Mouse (Mus musculus) heart, embryonic 11.5 days (tissue): ENCODE results near the gene Magea4. TPM values are rescaled to one million over a fixed set of nuclear protein-coding genes. Genes with fewer than 3 reads are reported as not detected.

Experiments used
- ATAC-seq: fragments of 200-750 bp; cut with Nextera tagmentation; replicated peaks from 2 replicates; pipeline ENCODE4 v1.8.0; 2017; ENCODE audit warnings: moderate library complexity; ENCODE audit not compliant: insufficient number of reproducible peaks, low FRiP score, low TSS enrichment
- H3K27ac ChIP-seq: fragments of 300-500 bp; sonication (generic); 2 replicates; pipeline ENCODE4 v1.5.1; 2014; ENCODE audit warnings: mild to moderate bottlenecking, low read depth, low read length
- H3K27me3 ChIP-seq: fragments of 300-500 bp; sonication (generic); 2 replicates; pipeline ENCODE4 v1.6.1; 2014; ENCODE audit warnings: mild to moderate bottlenecking, low read length, mixed read lengths; ENCODE audit not compliant: control insufficient read depth, insufficient read depth
- H3K36me3 ChIP-seq: fragments of 300-500 bp; sonication (generic); 2 replicates; pipeline ENCODE4 v1.6.1; 2014; ENCODE audit warnings: mild to moderate bottlenecking, low read length, moderate library complexity, mixed read lengths; ENCODE audit not compliant: control insufficient read depth, insufficient read depth
- H3K4me1 ChIP-seq: fragments of 300-500 bp; sonication (generic); 2 replicates; pipeline ENCODE4 v1.6.1; 2014; ENCODE audit warnings: low read length; ENCODE audit not compliant: control insufficient read depth, insufficient read depth
- H3K4me2 ChIP-seq: fragments of 300-500 bp; sonication (generic); 2 replicates; pipeline ENCODE4 v1.6.1; 2014; ENCODE audit warnings: mild to moderate bottlenecking, moderate library complexity
- H3K4me3 ChIP-seq: fragments of 300-500 bp; sonication (generic); 2 replicates; pipeline ENCODE4 v1.5.1; 2014; ENCODE audit warnings: low read depth, low read length
- H3K9ac ChIP-seq: fragments of 300-500 bp; sonication (generic); 2 replicates; pipeline ENCODE4 v1.6.1; 2014; ENCODE audit warnings: mild to moderate bottlenecking, low read depth, low read length, moderate library complexity
- H3K9me3 ChIP-seq: fragments of 300-500 bp; sonication (generic); replicated peaks from 2 replicates; pipeline ENCODE4 v1.6.1; 2016; ENCODE audit warnings: low read length; ENCODE audit not compliant: control insufficient read depth
- WGBS: fragments of 180-500 bp; shearing (Covaris S2); extraction: QIAGEN DNeasy Blood & Tissue Kit; methylation state at CpG from one replicate; pipeline ENCODE4 v1.1.7; 2014; ENCODE audit not compliant: insufficient replicate concordance; 5-methylcytosine and 5-hydroxymethylcytosine counted together
- microRNA counts: library from miRNA; unstranded; fragments of <30 nt; microRNA quantifications from one replicate; lab custom pipeline; 2015
- microRNA-seq: library from miRNA; unstranded; fragments of <30 nt; microRNA quantifications from one replicate; pipeline ENCODE4, GENCODE M21; 2016; ENCODE audit warnings: borderline number of aligned reads
- polyA plus RNA-seq: library from polyadenylated mRNA; unstranded; fragments of >200 nt; fragmentation: Nextera tagmentation; extraction: Ambion mirVana; gene quantifications from 2 replicates; pipeline ENCODE4 v1.2.1, GENCODE M21; 2014

Gene Magea4
- polyA plus RNA-seq = not detected in 2 replicates

- WGBS = 74% methylated on average over 2 of the region's 2 CpGs
- no peak within 1 kb of the TSS for H3K4me2 ChIP-seq
- H3K9me3 ChIP-seq = no peaks in the 10 kb centered on the region
- no peaks in the 10 kb centered on the region for H3K27me3 ChIP-seq
- no peaks in the 10 kb centered on the region for H3K36me3 ChIP-seq
- H3K27ac ChIP-seq = no peak within 1 kb of the TSS
- H3K9ac ChIP-seq = no peak within 1 kb of the TSS
- H3K4me1 ChIP-seq = no peaks in the 10 kb centered on the region
- ATAC-seq = no peak
- H3K4me3 ChIP-seq = no peak within 1 kb of the TSS
Observed at GRCm38 (mm10) chrX:72221717-72222116, at the start of gene Magea4. TSS of gene Magea4 (plus strand) at chrX:72222017.

- Histone ChIP-seq H3K4me2 (no peak overlapping the region), H3K27ac (no peak overlapping the region), H3K4me3 (no peak overlapping the region), H3K9ac (no peak overlapping the region), H3K36me3 (no peaks in the 10 kb centered on the region), H3K4me1 (no peaks in the 10 kb centered on the region), H3K27me3 (no peaks in the 10 kb centered on the region), H3K9me3 (no peaks in the 10 kb centered on the region)
- 0 out of 2 replicates have a peak, but pooled peaks have one; percentile 39 for ATAC-seq
- WGBS = 45% methylated on average over 4 of the region's 4 CpGs
Observed at GRCm38 (mm10) chrX:72202944-72203554, 18.8 kb upstream of the Magea4 start.

GRCm38 (mm10) chrX:72270637-72271036 is 48.8 kb downstream of the Magea4 start:
- no peak overlapping the region for H3K4me3 ChIP-seq
- H3K9me3 ChIP-seq = no peaks in the 10 kb centered on the region
- no peak overlapping the region for H3K27ac ChIP-seq
- no peak overlapping the region for H3K9ac ChIP-seq
- no peaks in the 10 kb centered on the region for H3K27me3 ChIP-seq
- ATAC-seq = no peak
- H3K4me1 ChIP-seq = no peaks in the 10 kb centered on the region
- no peak overlapping the region for H3K4me2 ChIP-seq
- H3K36me3 ChIP-seq = no peaks in the 10 kb centered on the region
- WGBS = 82% methylated on average over 11 of the region's 11 CpGs

MicroRNA genes within 50 kb of the gene (microRNA counts, 519-probe panel; counts per million panel counts)
- 32.2 counts per million for microRNA mmu-miR-224 (lab: Ali Mortazavi, UCI)
- microRNA mmu-miR-452 (lab: Ali Mortazavi, UCI) = 32.2 counts per million

Small RNAs within 50 kb of the gene (microRNA-seq; reads per million reads assigned to microRNA genes)
- 240 reads per million, percentile 73 among the genes with 10 or more reads in this experiment for gene Mir224
- gene Mir452 = 49.2 reads per million, percentile 57 among the genes with 10 or more reads in this experiment

Other genes starting within 250 kb of the Magea4 start
- not detected in 2 replicates for gene Fate1, start 249.0 kb upstream of the Magea4 start, polyA plus RNA-seq
- 0.11 TPM in 1 of 2 replicates, not detected in the other for gene Cnga2, start 230.2 kb upstream of the Magea4 start, polyA plus RNA-seq
- gene Gabre, start 52.8 kb downstream of the Magea4 start, polyA plus RNA-seq = 1.8 and 3.0 TPM in 2 replicates
- gene Magea10, start 164.8 kb downstream of the Magea4 start, polyA plus RNA-seq = not detected in 2 replicates